8 mouse cellular contexts compared by ENCODE assay signal in genomic region chr6:5403095-5403815, GRCm38 (mm10). TPM values are rescaled to one million over a fixed set of nuclear protein-coding genes. Genes with fewer than 3 reads are reported as not detected.
DNase-seq lines count a peak whose midpoint lies in the region; ATAC-seq and TF ChIP-seq lines count a peak whose summit lies in the region.

No protein-coding gene starts in this region.

- peak; percentile 67 for TF ChIP-seq CTCF in layer of hippocampus, adult 2 months (conservative IDR thresholded peaks at IDR 0.05)
- no peak for TF ChIP-seq CTCF in cerebellum, adult 2 months (IDR thresholded peaks at IDR 0.05; ENCODE audit: borderline replicate concordance, insufficient read depth, low read depth, low read length)

- no peaks in the 10 kb centered on the region for H3K27me3 ChIP-seq in hindbrain, embryonic 11.5 days (ENCODE audit: control insufficient read depth, insufficient read depth, low read length)
- no peaks in the 10 kb centered on the region for H3K27me3 ChIP-seq in midbrain, embryonic 14.5 days (ENCODE audit: control insufficient read depth, insufficient read depth, low read length)
- H3K27me3 ChIP-seq in cerebellum, adult 2 months (ENCODE audit: control insufficient read depth, insufficient read depth, low read length) = no peaks in the 10 kb centered on the region

- peak; percentile 62 for ATAC-seq in hindbrain, embryonic 11.5 days (ENCODE audit: low FRiP score)
- ATAC-seq in midbrain, embryonic 14.5 days (ENCODE audit: low FRiP score, low TSS enrichment) = peak; percentile 62
- no peak for ATAC-seq in megakaryocyte, adult 5-6 weeks (ENCODE audit: poor library complexity, severe bottlenecking)

- H3K4me1 ChIP-seq in hindbrain, embryonic 11.5 days (replicated peaks; ENCODE audit: control insufficient read depth, insufficient read depth, low read length) = peaks cover 6% of the 10 kb centered on the region
- peaks cover 20% of the 10 kb centered on the region; the same call in 1 of the 2 replicates for H3K4me1 ChIP-seq in midbrain, embryonic 14.5 days (ENCODE audit: control insufficient read depth, insufficient read depth, low read length)
- no peaks in the 10 kb centered on the region; the same call in 1 of the 2 replicates for H3K4me1 ChIP-seq in cerebellum, adult 2 months (ENCODE audit: control insufficient read depth, insufficient read depth, low read length)

- no peak for DNase-seq in layer of hippocampus, adult 2 months (ENCODE audit: low spot score in 2 of 2)
- no peak for DNase-seq in layer of hippocampus, postnatal 14 days (ENCODE audit: low spot score in 2 of 2)
- DNase-seq in embryo, embryonic 11 days = peak; percentile 68
- peak; percentile 61 for DNase-seq in hindbrain, embryonic 11.5 days (ENCODE audit: low spot score)
- peak; percentile 74 for DNase-seq in midbrain, embryonic 14.5 days
- DNase-seq in layer of hippocampus, adult 11-12 months (ENCODE audit: low spot score) = no peak
- no peak for DNase-seq in cerebellum, adult 2 months

- peak overlapping the region; percentile 31 for H3K4me2 ChIP-seq in hindbrain, embryonic 11.5 days (replicated peaks; ENCODE audit: low read depth, low read length)
- peak overlapping the region; percentile 51 for H3K4me2 ChIP-seq in midbrain, embryonic 14.5 days (ENCODE audit: low read length)

- no peak overlapping the region for H3K9ac ChIP-seq in hindbrain, embryonic 11.5 days (ENCODE audit: low read depth, low read length)
- no peak overlapping the region; the same call in 1 of the 2 replicates for H3K9ac ChIP-seq in midbrain, embryonic 14.5 days (replicated peaks; ENCODE audit: low read length)

- H3K27ac ChIP-seq in layer of hippocampus, adult 2 months = no peak overlapping the region
- peak overlapping the region; percentile 19; the same call in 1 of the 2 replicates for H3K27ac ChIP-seq in hindbrain, embryonic 11.5 days (ENCODE audit: low read depth, low read length)
- H3K27ac ChIP-seq in midbrain, embryonic 14.5 days (replicated peaks; ENCODE audit: low read depth, low read length) = peak overlapping the region; percentile 43; the same call in 1 of the 2 replicates
- H3K27ac ChIP-seq in cerebellum, adult 2 months (ENCODE audit: insufficient read depth, low read length) = no peak overlapping the region

- peak overlapping the region; percentile 39 for H3K4me3 ChIP-seq in layer of hippocampus, adult 2 months
- no peak overlapping the region for H3K4me3 ChIP-seq in hindbrain, embryonic 11.5 days (ENCODE audit: low read depth, low read length)
- H3K4me3 ChIP-seq in midbrain, embryonic 14.5 days (replicated peaks; ENCODE audit: low read depth, low read length) = peak overlapping the region; percentile 18
- no peak overlapping the region for H3K4me3 ChIP-seq in cerebellum, adult 2 months (replicated peaks; ENCODE audit: insufficient read depth, low read depth, low read length)

- no peaks in the 10 kb centered on the region for H3K9me3 ChIP-seq in hindbrain, embryonic 11.5 days (ENCODE audit: control insufficient read depth, low read length)
- no peaks in the 10 kb centered on the region for H3K9me3 ChIP-seq in midbrain, embryonic 14.5 days (ENCODE audit: control insufficient read depth, low read length)

- H3K36me3 ChIP-seq in hindbrain, embryonic 11.5 days (ENCODE audit: control insufficient read depth, insufficient read depth, low read length) = no peaks in the 10 kb centered on the region
- H3K36me3 ChIP-seq in midbrain, embryonic 14.5 days (ENCODE audit: control insufficient read depth, insufficient read depth, low read length) = no peaks in the 10 kb centered on the region

- WGBS in hindbrain, embryonic 11.5 days = 18% methylated on average over 18 of the region's 18 CpGs
- 6% methylated on average over 18 of the region's 18 CpGs for WGBS in midbrain, embryonic 14.5 days
- 17% methylated on average over 18 of the region's 18 CpGs for WGBS in cerebellum, adult 2 months

- no peak for TF ChIP-seq POLR2A in cerebellum, adult 2 months (IDR thresholded peaks at IDR 0.05; ENCODE audit: borderline replicate concordance, insufficient read depth, low read length)

RNA-seq across cellular contexts. Expression of gene Asb4, which starts 20.1 kb away (rescaled TPM):
- total RNA-seq in layer of hippocampus, adult 2 months (2021) = under 1 TPM; 0.22 to 0.36 TPM
- total RNA-seq in layer of hippocampus, postnatal 14 days (2021) = under 1 TPM; 0.41 to 0.86 TPM
- 24.5 and 28.7 TPM in 2 replicates for polyA plus RNA-seq in hindbrain, embryonic 11.5 days (2014; fragmentation: Nextera tagmentation; extraction: Ambion mirVana)
- polyA plus RNA-seq in midbrain, embryonic 14.5 days (2014; fragmentation: Nextera tagmentation; extraction: Ambion mirVana) = 13.6 and 13.8 TPM in 2 replicates
- not detected in 2 replicates for total RNA-seq in megakaryocyte, adult 5-6 weeks (2015)
- 0.04 TPM in 1 of 2 replicates, not detected in the other for total RNA-seq in megakaryocyte, adult 5-6 weeks (2017)
- polyA plus RNA-seq in cerebellum, adult 2 months (2012; rRNA removed) = 1.4 and 2.0 TPM in 2 replicates

Comparison
In these comparisons a context has a peak if more than half of its experiments do, and no peak if none do; other contexts are left out.
1. DNase-seq: peak in embryo, embryonic 11 days (single experiment), hindbrain, embryonic 11.5 days (single experiment) and midbrain, embryonic 14.5 days (single experiment); none in layer of hippocampus, adult 2 months (0 of 2), layer of hippocampus, postnatal 14 days (0 of 2), layer of hippocampus, adult 11-12 months (single experiment) and cerebellum, adult 2 months (0 of 2).
2. H3K27ac ChIP-seq: peak in hindbrain, embryonic 11.5 days (single experiment) and midbrain, embryonic 14.5 days (single experiment); none in layer of hippocampus, adult 2 months (single experiment) and cerebellum, adult 2 months (single experiment).
3. H3K4me3 ChIP-seq: peak in layer of hippocampus, adult 2 months (single experiment) and midbrain, embryonic 14.5 days (single experiment); none in hindbrain, embryonic 11.5 days (single experiment) and cerebellum, adult 2 months (single experiment).